Mouse (Mus musculus) kidney, adult 2 months (tissue): Measurements from ENCODE around the gene Abcb4.

Source experiments
- CTCF ChIP-seq: fragments of 200-500 bp; conservative IDR thresholded peaks from 2 replicates; pipeline ENCODE4 v1.5.1; 2011; ENCODE audit warnings: low read depth, mild to moderate bottlenecking, control low read depth, low read length, moderate library complexity, mixed read lengths; ENCODE audit not compliant: insufficient read depth, insufficient read length
- POLR2A ChIP-seq: fragments of 200-500 bp; IDR thresholded peaks from one replicate; pipeline ENCODE4 v1.6.1; 2011; ENCODE audit warnings: low read depth, low read length, control low read depth

DNA sequence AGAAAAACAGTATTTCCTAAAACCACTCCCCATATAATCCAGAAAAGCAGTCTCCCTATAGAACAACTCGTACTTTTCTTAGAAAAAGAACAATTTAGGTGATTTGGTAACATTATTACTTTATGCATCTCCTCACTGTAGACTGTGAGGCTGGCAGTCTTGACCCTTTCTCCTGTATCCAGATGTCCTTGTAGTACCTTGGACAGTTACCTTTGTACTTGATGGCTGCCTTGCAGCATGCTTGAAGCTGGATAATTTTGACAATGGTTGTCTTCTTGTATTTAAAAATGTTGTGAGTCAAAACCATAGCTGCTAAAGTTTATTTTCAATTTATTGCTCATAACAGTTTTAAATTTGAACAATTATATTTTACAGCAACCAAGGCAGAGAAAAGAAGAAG lies 2.7 kb downstream of the Abcb4 start:
- TF ChIP-seq POLR2A = no peak
- no peak for TF ChIP-seq CTCF
